Mouse (Mus musculus): Measurements from ENCODE around the gene Gm10643.
A peak's percentile ranks its signal among the peaks of the same experiment; 100 is the strongest.

Gene Gm10643

GRCm38 (mm10) chr8:84071921-84072320 is 7.0 kb upstream of the Gm10643 start:
- no peak for DNase-seq (ENCODE audit: low read depth, low spot score)

GRCm38 (mm10) chr8:84070667-84071066 is 5.7 kb upstream of the Gm10643 start:
- peak; percentile 90 for DNase-seq (ENCODE audit: low read depth, low spot score)

GRCm38 (mm10) chr8:84070241-84070640 is 5.3 kb upstream of the Gm10643 start:
- DNase-seq (ENCODE audit: low read depth, low spot score), result no peak

DNA sequence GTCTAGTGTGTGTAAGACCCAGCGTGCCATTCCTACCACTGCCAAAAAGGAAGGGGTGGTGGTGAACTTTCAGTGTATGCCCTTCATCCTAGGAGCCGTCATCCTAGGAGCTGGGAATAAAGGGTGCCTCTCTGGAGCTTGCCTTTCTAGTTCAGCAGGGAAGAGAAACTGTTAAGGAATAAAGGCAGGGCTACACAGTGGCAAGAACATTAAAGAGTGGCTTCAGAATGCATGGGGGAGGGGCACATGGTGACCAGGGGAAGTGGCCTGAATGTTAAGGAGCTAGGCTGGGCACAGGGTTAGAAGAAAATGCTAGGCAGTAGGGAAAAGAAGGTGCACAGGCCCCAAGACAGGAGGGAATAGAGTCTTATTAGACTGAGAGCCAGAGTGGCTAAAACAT is 4.8 kb upstream of the Gm10643 start:
- DNase-seq (ENCODE audit: low read depth, low spot score), result no peak

GRCm38 (mm10) chr8:84069169-84069568 is 4.2 kb upstream of the Gm10643 start:
- no peak for DNase-seq (ENCODE audit: low read depth, low spot score)

GRCm38 (mm10) chr8:84068316-84069035 is 3.5 kb upstream of the Gm10643 start:
- no peak for DNase-seq (ENCODE audit: low read depth, low spot score)

DNA sequence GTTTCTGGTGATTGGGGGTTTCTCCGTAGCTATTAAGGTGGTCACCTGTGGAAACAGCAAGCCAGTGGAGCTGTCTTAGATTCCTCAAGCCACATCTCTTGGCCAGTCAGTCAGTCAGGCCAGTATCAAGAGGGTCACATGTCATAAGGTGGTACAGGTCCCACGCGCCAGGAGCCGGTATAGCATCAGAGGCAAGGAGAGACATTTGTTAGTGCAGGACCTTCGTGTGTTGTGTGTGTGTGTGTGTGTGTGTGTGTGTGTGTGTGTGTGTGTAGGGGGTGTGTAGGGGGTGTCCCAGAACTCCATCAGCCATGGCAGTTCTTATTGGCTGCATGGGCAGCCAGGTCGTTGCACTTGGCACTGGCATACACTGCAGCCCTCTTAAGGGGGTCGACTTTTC is 3.0 kb upstream of the Gm10643 start:
- no peak for DNase-seq (ENCODE audit: low read depth, low spot score)

GRCm38 (mm10) chr8:84067047-84067573 is 2.2 kb upstream of the Gm10643 start:
- peak; percentile 94 for DNase-seq (ENCODE audit: low read depth, low spot score)

- DNase-seq (ENCODE audit: low read depth, low spot score), result peak; percentile 100
These were observed 1.5 kb upstream of the Gm10643 start, which contains the start of gene Rfx1 for GRCm38 (mm10) chr8:84066291-84066930. TSS of gene Rfx1 (plus strand) at chr8:84066834.

DNA sequence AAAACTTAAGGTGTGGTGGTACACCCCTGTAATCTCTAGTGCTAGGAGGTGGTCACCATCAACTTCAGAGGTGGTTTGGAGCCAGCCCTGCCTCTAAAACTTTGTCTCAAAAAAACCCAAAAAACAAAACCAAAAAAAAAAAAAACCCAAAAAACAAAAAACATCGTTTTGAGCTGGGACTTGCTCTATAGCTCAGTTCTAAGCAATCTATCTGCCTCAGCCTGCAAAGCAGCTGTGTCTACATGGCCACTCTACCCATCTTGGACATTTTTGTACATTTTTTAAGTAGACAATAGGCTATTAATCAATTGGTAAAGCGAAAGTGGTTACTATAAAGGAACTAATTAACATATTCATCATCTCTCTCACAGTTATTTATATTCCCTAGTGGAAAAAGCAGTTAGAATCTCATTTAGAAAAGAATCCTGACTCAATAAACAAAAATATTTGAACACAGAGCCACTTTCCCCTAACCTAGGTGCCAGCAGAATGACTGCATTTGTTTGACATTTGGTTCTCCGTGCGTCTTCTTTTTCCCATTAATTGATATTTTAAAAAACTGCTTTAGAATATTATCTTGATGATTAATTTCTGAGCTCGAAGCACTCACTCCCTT is 628 bp upstream of the Gm10643 start:
- no peak for DNase-seq (ENCODE audit: low read depth, low spot score)

GRCm38 (mm10) chr8:84063861-84064610 is 901 bp downstream of the Gm10643 start:
- DNase-seq (ENCODE audit: low read depth, low spot score), result no peak

DNA sequence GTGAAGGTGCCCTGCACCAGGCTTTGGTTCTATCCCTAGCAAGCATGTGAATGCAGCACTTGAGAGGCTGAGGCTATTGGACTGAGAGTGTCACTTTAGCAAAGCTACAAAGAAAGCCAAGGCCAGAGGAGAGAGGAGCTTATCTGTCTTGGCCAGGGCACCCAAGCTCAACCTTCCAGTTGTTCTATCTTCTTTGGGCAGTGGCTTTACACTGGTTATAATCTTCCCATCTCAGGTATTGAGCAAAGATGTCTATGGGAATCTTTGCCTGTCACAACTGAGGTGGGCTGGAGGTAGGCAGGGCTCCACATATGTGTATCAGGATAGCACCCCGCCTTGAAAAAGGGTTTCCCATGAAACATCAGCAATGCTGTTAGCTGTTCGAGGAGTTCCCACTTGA is 4.7 kb downstream of the Gm10643 start:
- no peak for DNase-seq (ENCODE audit: low read depth, low spot score)

DNA sequence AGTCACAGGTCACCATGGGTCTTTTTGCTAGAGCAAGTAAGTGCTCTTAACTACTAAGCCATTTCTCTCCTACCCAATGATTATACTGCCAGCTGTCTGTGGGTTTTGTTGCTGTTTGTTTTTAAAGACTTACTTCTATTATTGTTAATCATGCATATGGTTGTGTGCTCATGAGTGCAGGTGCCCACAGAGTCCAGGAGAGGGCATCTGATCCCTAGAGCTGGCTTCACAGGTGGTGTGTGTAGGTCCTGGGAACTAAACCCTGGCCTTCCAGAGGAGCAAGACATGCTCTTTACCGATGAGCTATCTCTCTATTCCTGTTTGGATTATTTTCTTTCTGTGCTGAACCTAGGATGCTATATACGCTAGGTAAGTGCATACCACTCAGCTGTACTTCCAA is 5.7 kb downstream of the Gm10643 start:
- no peak for DNase-seq (ENCODE audit: low read depth, low spot score)

DNA sequence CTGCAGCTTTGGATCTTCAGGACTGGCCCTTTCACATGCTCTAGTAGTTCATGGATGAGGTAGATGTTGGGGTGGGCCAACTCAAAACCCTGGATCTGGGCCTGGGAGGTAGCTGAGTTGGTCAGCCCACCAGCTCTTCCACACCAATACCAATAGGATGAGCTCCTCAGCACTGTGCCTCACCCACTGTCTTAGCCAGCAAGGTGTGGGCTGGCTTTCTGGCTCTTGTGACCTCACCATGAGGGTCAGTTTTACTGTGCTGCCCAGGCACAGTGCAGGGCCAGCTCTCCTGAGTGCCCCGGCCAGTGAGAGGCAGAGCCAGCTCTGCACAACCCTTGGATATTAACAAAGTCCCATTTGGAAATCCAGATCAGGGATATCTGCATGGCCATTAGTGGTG is 7.1 kb downstream of the Gm10643 start:
- no peak for DNase-seq (ENCODE audit: low read depth, low spot score)

- DNase-seq (ENCODE audit: low read depth, low spot score), result no peak
These were observed 11.7 kb downstream of the Gm10643 start for GRCm38 (mm10) chr8:84053229-84053628.

DNA sequence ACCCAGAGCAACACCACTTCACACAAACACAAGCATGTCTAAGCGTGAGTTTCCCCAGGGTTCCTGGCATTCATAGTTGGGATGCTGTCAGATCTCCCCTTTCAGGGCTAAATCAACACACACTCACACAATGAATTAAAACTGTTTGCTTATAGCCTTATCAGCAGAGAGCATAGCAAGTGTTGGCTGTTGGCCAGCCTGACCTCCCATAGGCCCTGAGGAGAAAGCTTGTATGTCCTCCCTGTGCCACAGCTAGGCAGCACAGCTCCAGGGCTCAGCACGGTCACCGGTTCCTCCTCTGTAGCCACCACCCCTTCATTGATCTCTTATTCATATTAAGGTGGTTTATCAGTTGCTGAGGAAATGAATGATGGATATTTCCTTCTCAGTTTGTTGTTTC is 12.2 kb downstream of the Gm10643 start:
- no peak for DNase-seq (ENCODE audit: low read depth, low spot score)

DNA sequence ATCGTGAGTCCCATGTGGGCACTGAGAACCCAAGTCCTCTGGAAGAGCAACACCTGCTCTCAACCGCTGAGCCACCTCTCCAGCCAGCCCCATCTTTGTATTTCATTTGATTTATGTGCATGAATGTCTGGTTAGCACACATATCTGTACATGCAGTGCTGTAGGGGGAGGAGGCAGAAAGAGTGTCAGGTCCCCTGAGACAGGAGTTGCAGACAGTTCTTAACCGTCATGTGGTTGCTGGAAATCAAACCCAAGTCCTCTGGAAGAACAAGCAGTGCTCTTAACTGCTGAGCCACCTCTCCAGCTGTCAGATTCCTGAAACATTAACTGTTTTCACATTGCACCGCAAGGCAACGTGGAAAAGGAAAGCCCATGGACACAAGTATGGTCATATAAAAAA is 16.8 kb downstream of the Gm10643 start:
- DNase-seq (ENCODE audit: low read depth, low spot score), result no peak

GRCm38 (mm10) chr8:84046505-84046904 is 18.4 kb downstream of the Gm10643 start:
- no peak for DNase-seq (ENCODE audit: low read depth, low spot score)

DNA sequence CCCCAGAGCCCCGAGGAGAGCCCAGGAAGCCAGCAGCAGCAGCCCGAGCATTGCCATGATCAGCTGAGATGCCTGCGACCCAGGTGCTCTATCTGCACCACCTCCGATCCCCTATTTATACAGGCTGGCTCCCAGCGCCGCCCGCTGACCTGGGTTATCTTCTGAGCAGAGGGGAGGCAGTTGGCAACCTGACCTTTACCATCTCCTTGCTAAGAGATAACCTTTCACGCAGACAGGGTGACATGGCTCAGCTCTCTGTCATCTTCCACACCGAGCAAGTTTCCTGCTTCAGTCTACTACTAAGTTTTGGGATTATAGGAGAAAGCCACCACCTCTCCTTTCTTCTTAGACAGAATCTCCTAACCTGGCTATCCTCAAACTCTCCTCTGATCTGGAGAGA is 20.0 kb downstream of the Gm10643 start, which contains the start of gene Rln3:
Gene Rln3 (minus strand): TSS at position 101 of the 400 bp plus-strand sequence.
- no peak for DNase-seq (ENCODE audit: low read depth, low spot score)

GRCm38 (mm10) chr8:84044103-84044502 is 20.8 kb downstream of the Gm10643 start:
- DNase-seq (ENCODE audit: low read depth, low spot score), result no peak

- no peak for DNase-seq (ENCODE audit: low read depth, low spot score)
These were observed 22.0 kb downstream of the Gm10643 start for GRCm38 (mm10) chr8:84042948-84043342.
